Mouse (Mus musculus) embryonic fibroblast, embryonic 13.5 days (primary cell): ENCODE results near the gene Fkbpl.

Experiments
- CTCF ChIP-seq: IDR thresholded peaks from 2 replicates; pipeline ENCODE4 v1.5.1; 2011; ENCODE audit warnings: mild to moderate bottlenecking, control low read depth, low read length, moderate library complexity, borderline replicate concordance; ENCODE audit not compliant: insufficient read depth
- POLR2A ChIP-seq: IDR thresholded peaks from 2 replicates; pipeline ENCODE4 v1.6.1; 2011; ENCODE audit warnings: low read depth, mild to moderate bottlenecking, control low read depth, low read length, moderate library complexity

- no peak for TF ChIP-seq POLR2A
- no peak for TF ChIP-seq CTCF
Measured at GRCm38 (mm10) chr17:34643379-34643778, 1.2 kb upstream of the Fkbpl start.
